Mouse (Mus musculus): Measurements from ENCODE around the gene Ldah. TPM values are rescaled to one million over a fixed set of nuclear protein-coding genes. Genes with fewer than 3 reads are reported as not detected.

Gene Ldah
- polyA plus RNA-seq, 1 experiment from 2014 or later: 71.6 TPM

- Histone ChIP-seq H3K27ac (replicated peaks; ENCODE audit: low read depth, low read length) (no peak overlapping the region), H3K4me1 (ENCODE audit: control insufficient read depth, insufficient read depth, low read length) (peaks cover 4% of the 10 kb centered on the region; the same call in 1 of the 2 replicates), H3K27me3 (ENCODE audit: control insufficient read depth, insufficient read depth, low read length) (peaks cover 35% of the 10 kb centered on the region), H3K9ac (replicated peaks; ENCODE audit: low read length) (no peak overlapping the region), H3K36me3 (replicated peaks; ENCODE audit: control insufficient read depth, insufficient read depth, low read depth, low read length) (no peaks in the 10 kb centered on the region), H3K4me2 (ENCODE audit: low read depth, low read length) (no peak overlapping the region), H3K9me3 (replicated peaks; ENCODE audit: control insufficient read depth, low read length) (no peaks in the 10 kb centered on the region), H3K4me3 (ENCODE audit: low read depth, low read length) (no peak overlapping the region)
- DNase-seq (ENCODE audit: low spot score) (no peak), ATAC-seq (replicated peaks; ENCODE audit: insufficient number of reproducible peaks, low FRiP score, low TSS enrichment, low read depth) (no peak)
- WGBS: 71% methylated on average over 1 of the region's 1 CpGs
These were observed 99.0 kb downstream of the Ldah start for GRCm38 (mm10) chr12:8306910-8307309.

DNA sequence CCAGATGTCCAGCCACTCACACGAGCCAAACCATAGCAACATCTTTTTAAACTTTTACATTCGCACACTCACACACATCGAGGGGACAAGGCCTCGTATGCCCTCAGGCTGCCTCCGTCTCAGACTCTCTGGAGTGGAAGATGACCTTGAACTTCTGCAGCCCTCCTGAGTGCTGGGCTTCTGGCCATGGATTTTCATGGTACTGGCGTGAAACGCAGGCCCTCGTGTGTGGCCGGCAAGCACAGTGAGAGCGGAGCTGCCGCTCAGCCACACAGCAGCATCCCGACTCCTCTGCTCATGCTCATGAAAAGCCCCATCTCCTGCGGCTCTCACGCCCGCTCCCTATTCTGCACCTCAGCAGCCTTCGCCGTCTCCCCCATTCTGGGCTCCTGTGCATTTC lies 103.1 kb downstream of the Ldah start:
- no peak for ATAC-seq (replicated peaks; ENCODE audit: insufficient number of reproducible peaks, low FRiP score, low TSS enrichment, low read depth)
- Histone ChIP-seq H3K36me3 (replicated peaks; ENCODE audit: control insufficient read depth, insufficient read depth, low read depth, low read length) (no peaks in the 10 kb centered on the region), H3K27ac (replicated peaks; ENCODE audit: low read depth, low read length) (no peak overlapping the region), H3K27me3 (ENCODE audit: control insufficient read depth, insufficient read depth, low read length) (peaks cover 3% of the 10 kb centered on the region; the same call in 1 of the 2 replicates), H3K9ac (replicated peaks; ENCODE audit: low read length) (no peak overlapping the region), H3K9me3 (replicated peaks; ENCODE audit: control insufficient read depth, low read length) (no peaks in the 10 kb centered on the region), H3K4me1 (ENCODE audit: control insufficient read depth, insufficient read depth, low read length) (peaks cover 4% of the 10 kb centered on the region; the same call in 1 of the 2 replicates), H3K4me2 (ENCODE audit: low read depth, low read length) (no peak overlapping the region), H3K4me3 (ENCODE audit: low read depth, low read length) (no peak overlapping the region)
- no peak for DNase-seq (ENCODE audit: low spot score)
- 48% methylated on average over 17 of the region's 17 CpGs for WGBS

DNA sequence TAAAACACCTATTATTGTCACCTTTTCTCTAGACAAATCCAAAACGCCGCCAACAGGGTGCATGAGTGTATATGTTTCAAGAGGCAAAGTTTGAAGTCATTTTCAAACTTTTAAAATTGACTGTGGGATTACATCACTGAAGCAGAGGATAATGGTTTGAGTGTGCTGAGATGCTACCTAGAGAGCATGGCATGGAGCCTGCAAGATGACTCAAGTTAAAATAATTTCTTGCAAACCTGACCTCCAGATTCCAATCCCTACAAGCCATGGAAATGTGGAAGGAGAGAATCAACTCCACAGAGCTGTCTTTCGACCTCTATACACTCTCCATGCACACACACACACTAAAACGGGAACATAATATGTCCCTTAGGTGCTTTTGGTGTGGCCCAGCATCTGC lies 104.4 kb downstream of the Ldah start:
- Histone ChIP-seq H3K4me3 (ENCODE audit: low read depth, low read length) (no peak overlapping the region), H3K4me1 (ENCODE audit: control insufficient read depth, insufficient read depth, low read length) (peaks cover 4% of the 10 kb centered on the region; the same call in 1 of the 2 replicates), H3K27me3 (ENCODE audit: control insufficient read depth, insufficient read depth, low read length) (no peaks in the 10 kb centered on the region; the same call in 1 of the 2 replicates), H3K9ac (replicated peaks; ENCODE audit: low read length) (no peak overlapping the region), H3K36me3 (replicated peaks; ENCODE audit: control insufficient read depth, insufficient read depth, low read depth, low read length) (no peaks in the 10 kb centered on the region), H3K27ac (replicated peaks; ENCODE audit: low read depth, low read length) (no peak overlapping the region), H3K4me2 (ENCODE audit: low read depth, low read length) (no peak overlapping the region), H3K9me3 (replicated peaks; ENCODE audit: control insufficient read depth, low read length) (no peaks in the 10 kb centered on the region)
- 85% methylated on average over 4 of the region's 4 CpGs for WGBS
- ATAC-seq (replicated peaks; ENCODE audit: insufficient number of reproducible peaks, low FRiP score, low TSS enrichment, low read depth) (no peak), DNase-seq (ENCODE audit: low spot score) (no peak)

DNA sequence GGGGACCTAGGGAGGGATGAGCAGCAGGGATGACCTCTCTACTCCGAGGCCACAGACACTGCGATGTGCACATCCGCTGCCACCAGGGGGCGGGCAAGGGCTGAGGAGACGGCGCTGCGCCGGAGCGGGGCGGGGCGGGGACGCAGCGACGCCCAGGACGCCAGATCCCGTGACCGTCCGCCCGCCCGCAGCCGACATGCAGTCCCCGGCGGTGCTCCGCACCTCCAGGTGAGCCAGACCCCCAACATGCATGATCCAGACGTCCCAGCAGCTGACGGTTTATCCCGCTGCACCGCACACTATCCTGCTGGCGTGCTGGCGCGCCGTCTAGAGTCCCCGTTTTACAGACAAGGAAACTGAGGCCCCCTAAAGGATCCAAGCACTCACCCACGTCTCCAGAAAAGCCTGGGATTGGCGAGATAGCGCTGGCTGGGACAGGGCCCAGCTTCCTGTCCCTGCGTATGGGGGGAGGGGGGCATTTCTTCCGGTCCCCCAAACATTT lies 105.4 kb downstream of the Ldah start, which contains the start of gene Hs1bp3:
TSS of gene Hs1bp3 (plus strand) at position 163 of the 502 bp plus-strand sequence.
- peaks cover 4% of the 10 kb centered on the region; the same call in 1 of the 2 replicates for H3K4me1 ChIP-seq (ENCODE audit: control insufficient read depth, insufficient read depth, low read length)

GRCm38 (mm10) chr12:8313773-8314172 lies 105.9 kb downstream of the Ldah start:
- H3K4me3 ChIP-seq (ENCODE audit: low read depth, low read length): peak overlapping the region; percentile 62
- no peak overlapping the region for H3K27ac ChIP-seq (replicated peaks; ENCODE audit: low read depth, low read length)
- WGBS: 21% methylated on average over 12 of the region's 12 CpGs
- H3K9me3 ChIP-seq (replicated peaks; ENCODE audit: control insufficient read depth, low read length): no peaks in the 10 kb centered on the region
- DNase-seq (ENCODE audit: low spot score) (no peak), ATAC-seq (replicated peaks; ENCODE audit: insufficient number of reproducible peaks, low FRiP score, low TSS enrichment, low read depth) (peak; percentile 1; the same call in 1 of the 2 replicates)
- no peaks in the 10 kb centered on the region; the same call in 1 of the 2 replicates for H3K27me3 ChIP-seq (ENCODE audit: control insufficient read depth, insufficient read depth, low read length)
- peaks cover 4% of the 10 kb centered on the region; the same call in 1 of the 2 replicates for H3K4me1 ChIP-seq (ENCODE audit: control insufficient read depth, insufficient read depth, low read length)
- H3K36me3 ChIP-seq (replicated peaks; ENCODE audit: control insufficient read depth, insufficient read depth, low read depth, low read length): no peaks in the 10 kb centered on the region
- peak overlapping the region; percentile 77 for H3K4me2 ChIP-seq (ENCODE audit: low read depth, low read length)
- peak overlapping the region; percentile 73 for H3K9ac ChIP-seq (replicated peaks; ENCODE audit: low read length)

More for the DNA sequence above, 105.4 kb downstream of the Ldah start, which contains the start of gene Hs1bp3:
- Histone ChIP-seq H3K9ac (replicated peaks; ENCODE audit: low read length) (peak within 1 kb of the TSS; percentile 73), H3K4me2 (ENCODE audit: low read depth, low read length) (peak within 1 kb of the TSS; percentile 77), H3K36me3 (replicated peaks; ENCODE audit: control insufficient read depth, insufficient read depth, low read depth, low read length) (no peaks in the 10 kb centered on the region), H3K27me3 (ENCODE audit: control insufficient read depth, insufficient read depth, low read length) (no peaks in the 10 kb centered on the region; the same call in 1 of the 2 replicates), H3K27ac (replicated peaks; ENCODE audit: low read depth, low read length) (no peak within 1 kb of the TSS), H3K4me3 (ENCODE audit: low read depth, low read length) (peak within 1 kb of the TSS; percentile 62), H3K9me3 (replicated peaks; ENCODE audit: control insufficient read depth, low read length) (no peaks in the 10 kb centered on the region)
- ATAC-seq (replicated peaks; ENCODE audit: insufficient number of reproducible peaks, low FRiP score, low TSS enrichment, low read depth): peak; percentile 72
- WGBS: under 1% methylated on average over 38 of the region's 38 CpGs
- peak; percentile 92 for DNase-seq (ENCODE audit: low spot score)

DNA sequence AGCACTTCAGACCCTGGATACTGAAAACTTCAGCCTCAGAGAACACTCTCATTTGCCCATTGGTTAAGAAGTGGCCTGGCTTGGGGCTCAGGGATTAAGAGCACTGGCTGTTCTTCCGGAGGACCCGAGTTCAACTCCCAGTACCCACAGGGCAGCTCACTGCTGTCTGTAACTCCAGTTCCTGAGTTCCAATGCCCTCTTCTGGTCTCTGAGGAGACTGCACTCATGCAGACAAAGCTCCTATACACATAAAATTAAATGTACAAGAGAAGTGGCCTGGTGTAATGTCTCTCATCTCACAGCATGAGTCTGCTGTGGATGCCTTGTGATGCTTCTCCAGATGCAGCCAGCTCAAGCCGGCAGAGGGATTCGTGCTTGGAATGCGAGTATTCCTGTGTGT lies 108.6 kb downstream of the Ldah start:
- no peak for DNase-seq (ENCODE audit: low spot score)
- WGBS: 86% methylated on average over 5 of the region's 5 CpGs
- Histone ChIP-seq H3K36me3 (replicated peaks; ENCODE audit: control insufficient read depth, insufficient read depth, low read depth, low read length) (no peaks in the 10 kb centered on the region), H3K4me2 (ENCODE audit: low read depth, low read length) (no peak overlapping the region), H3K9ac (replicated peaks; ENCODE audit: low read length) (no peak overlapping the region), H3K27ac (replicated peaks; ENCODE audit: low read depth, low read length) (no peak overlapping the region), H3K4me3 (ENCODE audit: low read depth, low read length) (no peak overlapping the region), H3K27me3 (ENCODE audit: control insufficient read depth, insufficient read depth, low read length) (no peaks in the 10 kb centered on the region), H3K9me3 (replicated peaks; ENCODE audit: control insufficient read depth, low read length) (no peaks in the 10 kb centered on the region), H3K4me1 (ENCODE audit: control insufficient read depth, insufficient read depth, low read length) (no peaks in the 10 kb centered on the region)
- no peak for ATAC-seq (replicated peaks; ENCODE audit: insufficient number of reproducible peaks, low FRiP score, low TSS enrichment, low read depth)

DNA sequence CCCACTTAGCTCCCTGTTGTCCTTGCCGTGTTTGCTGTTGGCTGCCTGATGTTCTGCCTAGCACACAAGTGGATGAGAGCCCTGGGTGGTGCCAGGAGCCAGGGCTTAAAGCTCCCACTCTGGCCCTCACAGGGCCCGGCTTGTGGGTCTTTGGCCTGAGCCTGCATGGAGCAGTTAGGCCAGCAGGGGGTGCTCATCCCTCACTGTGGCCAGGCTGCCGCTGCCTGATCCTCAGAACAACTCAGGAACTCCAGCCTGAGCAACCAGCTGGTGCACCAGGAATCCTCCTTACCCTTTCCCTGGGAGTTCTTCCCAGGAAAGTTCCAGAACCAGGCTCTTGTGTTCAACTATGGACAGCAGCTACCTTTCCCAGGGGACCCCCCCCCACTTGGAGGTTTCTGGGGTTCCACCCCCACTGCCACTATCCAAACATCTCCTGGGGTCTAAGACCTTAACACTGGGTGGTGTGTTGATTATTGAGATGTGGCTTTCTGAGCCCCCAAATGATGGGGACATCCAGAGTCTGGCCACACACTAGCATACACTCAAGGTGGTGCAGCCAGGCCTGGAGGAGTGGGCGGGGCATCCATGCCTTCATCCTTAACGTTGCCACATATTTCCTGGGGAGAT lies 112.3 kb downstream of the Ldah start:
- DNase-seq (ENCODE audit: low spot score): peak; percentile 81
- ATAC-seq (replicated peaks; ENCODE audit: insufficient number of reproducible peaks, low FRiP score, low TSS enrichment, low read depth): 0 out of 2 replicates have a peak, but pooled peaks have one; percentile 4
- no peaks in the 10 kb centered on the region for H3K36me3 ChIP-seq (replicated peaks; ENCODE audit: control insufficient read depth, insufficient read depth, low read depth, low read length)
- 40% methylated on average over 5 of the region's 5 CpGs for WGBS
- no peak overlapping the region for H3K4me3 ChIP-seq (ENCODE audit: low read depth, low read length)
- no peaks in the 10 kb centered on the region for H3K4me1 ChIP-seq (ENCODE audit: control insufficient read depth, insufficient read depth, low read length)
- H3K9ac ChIP-seq (replicated peaks; ENCODE audit: low read length): no peak overlapping the region
- H3K4me2 ChIP-seq (ENCODE audit: low read depth, low read length): no peak overlapping the region
- no peak overlapping the region for H3K27ac ChIP-seq (replicated peaks; ENCODE audit: low read depth, low read length)
- no peaks in the 10 kb centered on the region for H3K27me3 ChIP-seq (ENCODE audit: control insufficient read depth, insufficient read depth, low read length)
- H3K9me3 ChIP-seq (replicated peaks; ENCODE audit: control insufficient read depth, low read length): no peaks in the 10 kb centered on the region

GRCm38 (mm10) chr12:8321506-8321905 lies 113.6 kb downstream of the Ldah start:
- WGBS: 92% methylated on average over 10 of the region's 10 CpGs
- H3K36me3 ChIP-seq (replicated peaks; ENCODE audit: control insufficient read depth, insufficient read depth, low read depth, low read length): no peaks in the 10 kb centered on the region
- no peak for DNase-seq (ENCODE audit: low spot score)
- H3K27me3 ChIP-seq (ENCODE audit: control insufficient read depth, insufficient read depth, low read length): no peaks in the 10 kb centered on the region
- no peaks in the 10 kb centered on the region for H3K9me3 ChIP-seq (replicated peaks; ENCODE audit: control insufficient read depth, low read length)
- H3K4me2 ChIP-seq (ENCODE audit: low read depth, low read length): no peak overlapping the region
- ATAC-seq (replicated peaks; ENCODE audit: insufficient number of reproducible peaks, low FRiP score, low TSS enrichment, low read depth): no peak
- H3K4me1 ChIP-seq (ENCODE audit: control insufficient read depth, insufficient read depth, low read length): no peaks in the 10 kb centered on the region
- H3K9ac ChIP-seq (replicated peaks; ENCODE audit: low read length): no peak overlapping the region
- H3K27ac ChIP-seq (replicated peaks; ENCODE audit: low read depth, low read length): no peak overlapping the region
- no peak overlapping the region for H3K4me3 ChIP-seq (ENCODE audit: low read depth, low read length)
